Mouse (Mus musculus) spleen, postnatal 14 days (tissue): ENCODE data around the gene Sav1.

Source experiments
- DNase-seq, 2 experiments: peaks; one replicate each; pipeline ENCODE4 v3.0.0; 2021 to 2022; ENCODE audit warnings: low spot score in 2 of 2

Gene Sav1

GRCm38 (mm10) chr12:69962468-69962867, 24.3 kb downstream of the Sav1 start:
- DNase-seq, result peak; percentile 31 to 67

- DNase-seq, result no peak
These were observed 29.4 kb downstream of the Sav1 start for GRCm38 (mm10) chr12:69957378-69957777.

GRCm38 (mm10) chr12:69947502-69947901, 39.3 kb downstream of the Sav1 start:
- DNase-seq, result no peak

GRCm38 (mm10) chr12:69945861-69946260, 40.9 kb downstream of the Sav1 start:
- DNase-seq, result no peak

GRCm38 (mm10) chr12:69941655-69942329, 45.0 kb downstream of the Sav1 start:
- no peak for DNase-seq

- DNase-seq, result peak in 1 of 2 experiments; percentile 16
These were observed 47.5 kb downstream of the Sav1 start for GRCm38 (mm10) chr12:69939291-69939690.

- no peak for DNase-seq
These were observed 49.1 kb downstream of the Sav1 start for GRCm38 (mm10) chr12:69937731-69938130.

- no peak for DNase-seq
These were observed 60.1 kb downstream of the Sav1 start for GRCm38 (mm10) chr12:69926716-69927115.

- peak in 1 of 2 experiments; percentile 33 for DNase-seq
These were observed 62.8 kb downstream of the Sav1 start for GRCm38 (mm10) chr12:69924012-69924411.

- DNase-seq, result no peak
These were observed 63.2 kb downstream of the Sav1 start for GRCm38 (mm10) chr12:69923603-69924002.

GRCm38 (mm10) chr12:69923128-69923527, 63.7 kb downstream of the Sav1 start:
- DNase-seq, result no peak

GRCm38 (mm10) chr12:69922099-69922498, 64.7 kb downstream of the Sav1 start:
- no peak for DNase-seq

GRCm38 (mm10) chr12:69917870-69918269, 68.9 kb downstream of the Sav1 start:
- DNase-seq, result no peak
